Mouse (Mus musculus) neural tube, postnatal 0 days (tissue): ENCODE results near the gene Arg2. TPM values are rescaled to one million over a fixed set of nuclear protein-coding genes. Genes with fewer than 3 reads are reported as not detected.

Experiments
- polyA plus RNA-seq: library from polyadenylated mRNA; unstranded; fragments of >200 nt; fragmentation: Nextera tagmentation; extraction: Ambion mirVana; gene quantifications from 2 replicates; pipeline ENCODE4 v1.2.1, GENCODE M21; 2015

Gene Arg2
- polyA plus RNA-seq, result 17.0 and 17.7 TPM in 2 replicates

GRCm38 (mm10) chr12:79130299-79131177 lies at the start of gene Arg2:
Arg2 (plus strand) TSS chr12:79130777.

GRCm38 (mm10) chr12:79089182-79089812 lies 41.3 kb upstream of the Arg2 start, which contains the start of gene Pigh:
Pigh (minus strand) TSS chr12:79089651.

GRCm38 (mm10) chr12:79172019-79172941 lies 41.7 kb downstream of the Arg2 start, which contains the start of gene Vti1b:
Vti1b (minus strand) TSS chr12:79172667.

GRCm38 (mm10) chr12:79192193-79192592 lies 61.6 kb downstream of the Arg2 start, which contains the start of gene Rdh11:
Rdh11 (minus strand) TSS chr12:79192293.

Other genes with a start within 250 kb of the Arg2 start
- 2.5 and 2.8 TPM in 2 replicates for gene Plek2, start 223.8 kb upstream of the Arg2 start, polyA plus RNA-seq
- 57.4 and 66.5 TPM in 2 replicates for gene Tmem229b, start 123.2 kb upstream of the Arg2 start, polyA plus RNA-seq
- gene Plekhh1, start 101.6 kb upstream of the Arg2 start, polyA plus RNA-seq, result 1.2 and 1.7 TPM in 2 replicates
- gene Pigh, start 41.1 kb upstream of the Arg2 start, polyA plus RNA-seq, result 17.6 and 19.1 TPM in 2 replicates
- gene Vti1b, start 41.9 kb downstream of the Arg2 start, polyA plus RNA-seq, result 221 and 227 TPM in 2 replicates
- gene Rdh11, start 61.5 kb downstream of the Arg2 start, polyA plus RNA-seq, result 31.0 and 35.7 TPM in 2 replicates
- gene Rdh12, start 78.1 kb downstream of the Arg2 start, polyA plus RNA-seq, result 0.58 and 0.75 TPM in 2 replicates
- 7.6 and 9.1 TPM in 2 replicates for gene Zfyve26, start 165.5 kb downstream of the Arg2 start, polyA plus RNA-seq
- gene Rad51b, start 166.5 kb downstream of the Arg2 start, polyA plus RNA-seq, result 0.83 and 1.2 TPM in 2 replicates